Mouse (Mus musculus): ENCODE results near the gene Hps6. TPM values are rescaled to one million over a fixed set of nuclear protein-coding genes. Genes with fewer than 3 reads are reported as not detected.
A peak's percentile ranks its signal among the peaks of the same experiment; 100 is the strongest.

The Hps6 gene
- polyA plus RNA-seq, 1 experiment from 2014 or later = 7.4 TPM

GRCm38 (mm10) chr19:46041933-46042475 lies 38.7 kb downstream of the Hps6 start:
- Histone ChIP-seq H3K4me3 (ENCODE audit: low read length) (peak overlapping the region; percentile 98), H3K9ac (ENCODE audit: low read length) (peak overlapping the region; percentile 97), H3K36me3 (ENCODE audit: control insufficient read depth, insufficient read depth) (no peaks in the 10 kb centered on the region), H3K27ac (ENCODE audit: low read length) (peak overlapping the region; percentile 99), H3K9me3 (replicated peaks; ENCODE audit: control insufficient read depth, low read length) (no peaks in the 10 kb centered on the region), H3K4me2 (ENCODE audit: low read depth, low read length) (peak overlapping the region; percentile 97), H3K27me3 (ENCODE audit: control insufficient read depth, insufficient read depth, low read length) (no peaks in the 10 kb centered on the region), H3K4me1 (ENCODE audit: control insufficient read depth, insufficient read depth, low read length) (peaks cover 73% of the 10 kb centered on the region)
- ATAC-seq (replicated peaks; ENCODE audit: extremely low read depth, insufficient read depth, low FRiP score) = peak; percentile 26
- 0% methylated on average over 14 of the region's 14 CpGs for WGBS

- Histone ChIP-seq H3K9me3 (replicated peaks; ENCODE audit: control insufficient read depth, low read length) (no peaks in the 10 kb centered on the region), H3K36me3 (ENCODE audit: control insufficient read depth, insufficient read depth) (no peaks in the 10 kb centered on the region), H3K4me2 (ENCODE audit: low read depth, low read length) (peak overlapping the region; percentile 97), H3K4me3 (ENCODE audit: low read length) (peak overlapping the region; percentile 98), H3K9ac (ENCODE audit: low read length) (peak overlapping the region; percentile 97), H3K27ac (ENCODE audit: low read length) (peak overlapping the region; percentile 99), H3K4me1 (ENCODE audit: control insufficient read depth, insufficient read depth, low read length) (peaks cover 70% of the 10 kb centered on the region), H3K27me3 (ENCODE audit: control insufficient read depth, insufficient read depth, low read length) (no peaks in the 10 kb centered on the region)
- WGBS = 4% methylated on average over 6 of the region's 6 CpGs
- ATAC-seq (replicated peaks; ENCODE audit: extremely low read depth, insufficient read depth, low FRiP score) = no peak
Measured at GRCm38 (mm10) chr19:46042476-46043011, 39.2 kb downstream of the Hps6 start.

- H3K9ac ChIP-seq (ENCODE audit: low read length) = peak overlapping the region; percentile 97
- no peaks in the 10 kb centered on the region for H3K36me3 ChIP-seq (ENCODE audit: control insufficient read depth, insufficient read depth)
- peak overlapping the region; percentile 97 for H3K4me2 ChIP-seq (ENCODE audit: low read depth, low read length)
- ATAC-seq (replicated peaks; ENCODE audit: extremely low read depth, insufficient read depth, low FRiP score) = no peak
- peak overlapping the region; percentile 98 for H3K4me3 ChIP-seq (ENCODE audit: low read length)
- peaks cover 62% of the 10 kb centered on the region for H3K4me1 ChIP-seq (ENCODE audit: control insufficient read depth, insufficient read depth, low read length)
- H3K27ac ChIP-seq (ENCODE audit: low read length) = peak overlapping the region; percentile 99
- H3K9me3 ChIP-seq (replicated peaks; ENCODE audit: control insufficient read depth, low read length) = no peaks in the 10 kb centered on the region
- H3K27me3 ChIP-seq (ENCODE audit: control insufficient read depth, insufficient read depth, low read length) = no peaks in the 10 kb centered on the region
- WGBS = 57% methylated on average over 7 of the region's 7 CpGs
Measured at GRCm38 (mm10) chr19:46043380-46043779, 40.1 kb downstream of the Hps6 start.

GRCm38 (mm10) chr19:46044271-46044992 lies 41.1 kb downstream of the Hps6 start, which contains the start of gene Pprc1:
Gene Pprc1, plus strand, starts transcription at chr19:46044886.
- WGBS = under 1% methylated on average over 27 of the region's 34 CpGs

GRCm38 (mm10) chr19:46044993-46045695 lies 41.8 kb downstream of the Hps6 start, which contains the start of gene Ldb1:
Gene Ldb1, minus strand, starts transcription at chr19:46045214.
- Histone ChIP-seq H3K36me3 (ENCODE audit: control insufficient read depth, insufficient read depth) (no peaks in the 10 kb centered on the region), H3K27ac (ENCODE audit: low read length) (peak within 1 kb of the TSS; percentile 99), H3K4me1 (ENCODE audit: control insufficient read depth, insufficient read depth, low read length) (peaks cover 53% of the 10 kb centered on the region), H3K27me3 (ENCODE audit: control insufficient read depth, insufficient read depth, low read length) (no peaks in the 10 kb centered on the region), H3K9ac (ENCODE audit: low read length) (peak within 1 kb of the TSS; percentile 97), H3K4me2 (ENCODE audit: low read depth, low read length) (peak within 1 kb of the TSS; percentile 97), H3K4me3 (ENCODE audit: low read length) (peak within 1 kb of the TSS; percentile 98), H3K9me3 (replicated peaks; ENCODE audit: control insufficient read depth, low read length) (no peaks in the 10 kb centered on the region)
- ATAC-seq (replicated peaks; ENCODE audit: extremely low read depth, insufficient read depth, low FRiP score) = peak; percentile 75
- WGBS = 0% methylated on average over 75 of the region's 84 CpGs

More at GRCm38 (mm10) chr19:46044271-46044992, 41.1 kb downstream of the Hps6 start, which contains the start of gene Pprc1:
- no peaks in the 10 kb centered on the region for H3K27me3 ChIP-seq (ENCODE audit: control insufficient read depth, insufficient read depth, low read length)
- H3K4me1 ChIP-seq (ENCODE audit: control insufficient read depth, insufficient read depth, low read length) = peaks cover 57% of the 10 kb centered on the region
- ATAC-seq (replicated peaks; ENCODE audit: extremely low read depth, insufficient read depth, low FRiP score) = no peak
- H3K4me3 ChIP-seq (ENCODE audit: low read length) = peak within 1 kb of the TSS; percentile 98
- H3K27ac ChIP-seq (ENCODE audit: low read length) = peak within 1 kb of the TSS; percentile 99
- peak within 1 kb of the TSS; percentile 97 for H3K4me2 ChIP-seq (ENCODE audit: low read depth, low read length)
- no peaks in the 10 kb centered on the region for H3K36me3 ChIP-seq (ENCODE audit: control insufficient read depth, insufficient read depth)
- H3K9ac ChIP-seq (ENCODE audit: low read length) = peak within 1 kb of the TSS; percentile 97
- H3K9me3 ChIP-seq (replicated peaks; ENCODE audit: control insufficient read depth, low read length) = no peaks in the 10 kb centered on the region

- no peaks in the 10 kb centered on the region for H3K27me3 ChIP-seq (ENCODE audit: control insufficient read depth, insufficient read depth, low read length)
- H3K4me2 ChIP-seq (ENCODE audit: low read depth, low read length) = peak overlapping the region; percentile 97
- peak overlapping the region; percentile 98 for H3K4me3 ChIP-seq (ENCODE audit: low read length)
- no peaks in the 10 kb centered on the region for H3K9me3 ChIP-seq (replicated peaks; ENCODE audit: control insufficient read depth, low read length)
- peak overlapping the region; percentile 99 for H3K27ac ChIP-seq (ENCODE audit: low read length)
- WGBS = 3% methylated on average over 7 of the region's 7 CpGs
- peak; percentile 29 for ATAC-seq (replicated peaks; ENCODE audit: extremely low read depth, insufficient read depth, low FRiP score)
- peak overlapping the region; percentile 97 for H3K9ac ChIP-seq (ENCODE audit: low read length)
- no peaks in the 10 kb centered on the region for H3K36me3 ChIP-seq (ENCODE audit: control insufficient read depth, insufficient read depth)
- H3K4me1 ChIP-seq (ENCODE audit: control insufficient read depth, insufficient read depth, low read length) = peaks cover 47% of the 10 kb centered on the region
Measured at GRCm38 (mm10) chr19:46045696-46046311, 42.5 kb downstream of the Hps6 start.

- H3K9me3 ChIP-seq (replicated peaks; ENCODE audit: control insufficient read depth, low read length) = no peaks in the 10 kb centered on the region
- no peak for ATAC-seq (replicated peaks; ENCODE audit: extremely low read depth, insufficient read depth, low FRiP score)
Measured at GRCm38 (mm10) chr19:46046621-46047025, 43.3 kb downstream of the Hps6 start.

GRCm38 (mm10) chr19:46047426-46047825 lies 44.1 kb downstream of the Hps6 start:
- H3K36me3 ChIP-seq (ENCODE audit: control insufficient read depth, insufficient read depth) = no peaks in the 10 kb centered on the region

More at GRCm38 (mm10) chr19:46046621-46047025, 43.3 kb downstream of the Hps6 start:
- Histone ChIP-seq H3K27ac (ENCODE audit: low read length) (peak overlapping the region; percentile 99), H3K4me2 (ENCODE audit: low read depth, low read length) (peak overlapping the region; percentile 97), H3K27me3 (ENCODE audit: control insufficient read depth, insufficient read depth, low read length) (no peaks in the 10 kb centered on the region), H3K9ac (ENCODE audit: low read length) (peak overlapping the region; percentile 15; the same call in 1 of the 2 replicates), H3K36me3 (ENCODE audit: control insufficient read depth, insufficient read depth) (no peaks in the 10 kb centered on the region), H3K4me3 (ENCODE audit: low read length) (no peak overlapping the region), H3K4me1 (ENCODE audit: control insufficient read depth, insufficient read depth, low read length) (peaks cover 39% of the 10 kb centered on the region)
- WGBS = 5% methylated on average over 10 of the region's 10 CpGs

More at GRCm38 (mm10) chr19:46047426-46047825, 44.1 kb downstream of the Hps6 start:
- no peaks in the 10 kb centered on the region for H3K27me3 ChIP-seq (ENCODE audit: control insufficient read depth, insufficient read depth, low read length)
- no peak overlapping the region for H3K9ac ChIP-seq (ENCODE audit: low read length)
- ATAC-seq (replicated peaks; ENCODE audit: extremely low read depth, insufficient read depth, low FRiP score) = no peak
- WGBS = 66% methylated on average over 2 of the region's 2 CpGs
- H3K4me2 ChIP-seq (ENCODE audit: low read depth, low read length) = no peak overlapping the region
- peaks cover 33% of the 10 kb centered on the region for H3K4me1 ChIP-seq (ENCODE audit: control insufficient read depth, insufficient read depth, low read length)
- H3K27ac ChIP-seq (ENCODE audit: low read length) = no peak overlapping the region
- no peaks in the 10 kb centered on the region for H3K9me3 ChIP-seq (replicated peaks; ENCODE audit: control insufficient read depth, low read length)
- no peak overlapping the region for H3K4me3 ChIP-seq (ENCODE audit: low read length)

Data from heart, embryonic 16.5 days (tissue).